Mouse (Mus musculus): ENCODE measurements around the gene Acad11.

The Acad11 gene

GRCm38 (mm10) chr9:104063244-104063961 lies at the start of gene Acad11:
Gene Acad11, plus strand, starts transcription at chr9:104063377.
- peak; percentile 85 for DNase-seq (ENCODE audit: low spot score)

GRCm38 (mm10) chr9:104014526-104014925 lies 48.7 kb upstream of the Acad11 start:
- DNase-seq (ENCODE audit: low spot score), result no peak

GRCm38 (mm10) chr9:104021026-104021425 lies 42.2 kb upstream of the Acad11 start:
- no peak for DNase-seq (ENCODE audit: low spot score)

- no peak for DNase-seq (ENCODE audit: low spot score)
These were observed 36.0 kb upstream of the Acad11 start for GRCm38 (mm10) chr9:104027186-104027585.

GRCm38 (mm10) chr9:104029861-104030260 lies 33.3 kb upstream of the Acad11 start:
- DNase-seq (ENCODE audit: low spot score), result no peak

- DNase-seq (ENCODE audit: low spot score), result no peak
These were observed 28.9 kb upstream of the Acad11 start for GRCm38 (mm10) chr9:104034231-104034630.

- DNase-seq (ENCODE audit: low spot score), result no peak
These were observed 28.5 kb upstream of the Acad11 start for GRCm38 (mm10) chr9:104034718-104035117.

GRCm38 (mm10) chr9:104035261-104036015 lies 27.7 kb upstream of the Acad11 start:
- DNase-seq (ENCODE audit: low spot score), result peak; percentile 70

GRCm38 (mm10) chr9:104038266-104038665 lies 24.9 kb upstream of the Acad11 start:
- DNase-seq (ENCODE audit: low spot score), result no peak

GRCm38 (mm10) chr9:104039031-104039695 lies 24.0 kb upstream of the Acad11 start:
- no peak for DNase-seq (ENCODE audit: low spot score)

GRCm38 (mm10) chr9:104039742-104040141 lies 23.4 kb upstream of the Acad11 start:
- DNase-seq (ENCODE audit: low spot score), result no peak

GRCm38 (mm10) chr9:104040362-104040761 lies 22.8 kb upstream of the Acad11 start, which contains the start of gene Gm28305:
Gene Gm28305, plus strand, starts transcription at chr9:104040662.
- DNase-seq (ENCODE audit: low spot score), result no peak

GRCm38 (mm10) chr9:104043676-104044075 lies 19.5 kb upstream of the Acad11 start:
- DNase-seq (ENCODE audit: low spot score), result no peak

- DNase-seq (ENCODE audit: low spot score), result no peak
These were observed 12.1 kb upstream of the Acad11 start for GRCm38 (mm10) chr9:104051028-104051427.

- DNase-seq (ENCODE audit: low spot score), result peak; percentile 60
These were observed 540 bp upstream of the Acad11 start, which contains the start of gene Uba5 for GRCm38 (mm10) chr9:104062430-104063243. Gene Uba5, minus strand, starts transcription at chr9:104063134.

GRCm38 (mm10) chr9:104064571-104064970 lies 1.4 kb downstream of the Acad11 start:
- DNase-seq (ENCODE audit: low spot score), result no peak

- no peak for DNase-seq (ENCODE audit: low spot score)
These were observed 7.1 kb downstream of the Acad11 start for GRCm38 (mm10) chr9:104070241-104070640.

GRCm38 (mm10) chr9:104070863-104071604 lies 7.9 kb downstream of the Acad11 start:
- no peak for DNase-seq (ENCODE audit: low spot score)

GRCm38 (mm10) chr9:104075808-104076207 lies 12.6 kb downstream of the Acad11 start:
- no peak for DNase-seq (ENCODE audit: low spot score)

GRCm38 (mm10) chr9:104078780-104079179 lies 15.6 kb downstream of the Acad11 start:
- DNase-seq (ENCODE audit: low spot score), result no peak

- DNase-seq (ENCODE audit: low spot score), result no peak
These were observed 16.2 kb downstream of the Acad11 start for GRCm38 (mm10) chr9:104079379-104079778.
